Mouse (Mus musculus): Measurements from ENCODE around the gene Psenen. TPM values are rescaled to one million over a fixed set of nuclear protein-coding genes. Genes with fewer than 3 reads are reported as not detected.

Gene Psenen
- polyA plus RNA-seq, 1 experiment = 176 TPM

DNA sequence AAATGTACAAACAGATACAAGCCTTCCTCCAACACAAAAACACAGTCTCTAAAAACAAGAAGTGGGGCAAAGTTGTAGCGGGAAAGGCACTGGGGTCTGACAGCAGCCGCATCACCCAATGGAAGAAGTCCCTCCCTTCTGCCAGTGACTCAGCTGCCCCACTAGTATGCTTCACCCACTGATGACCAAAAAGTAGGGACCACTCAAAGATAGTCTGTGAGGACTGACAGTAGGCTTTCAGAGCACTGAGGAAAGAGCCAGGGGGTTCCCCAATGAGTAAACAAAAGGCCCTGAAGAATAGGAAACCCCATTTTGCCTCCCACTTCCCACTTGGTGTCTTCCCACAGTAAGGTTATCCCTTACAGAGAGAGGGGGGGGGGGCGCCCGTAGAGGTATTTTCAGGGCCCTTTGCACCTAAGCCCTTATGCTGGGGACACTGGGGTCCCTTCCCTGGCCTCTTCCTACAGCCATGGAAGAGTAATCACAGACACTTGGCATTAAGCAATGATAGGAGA, 31.1 kb upstream of the Psenen start:
- 55% methylated on average over 4 of the region's 4 CpGs for WGBS
- Histone ChIP-seq H3K27ac (ENCODE audit: control insufficient read depth, insufficient read depth, low read length) (no peak overlapping the region), H3K4me1 (replicated peaks; ENCODE audit: control insufficient read depth, insufficient read depth, low read length) (0 out of 2 replicates have a peak, but pooled peaks cover 3% of the 10 kb centered on the region), H3K4me3 (ENCODE audit: control insufficient read depth, insufficient read depth, low read length) (no peak overlapping the region), H3K36me3 (ENCODE audit: control insufficient read depth, insufficient read depth, low read length) (no peaks in the 10 kb centered on the region), H3K27me3 (ENCODE audit: control insufficient read depth, insufficient read depth, low read length) (no peaks in the 10 kb centered on the region)
- DNase-seq = no peak
- TF ChIP-seq CTCF (IDR thresholded peaks at IDR 0.05; ENCODE audit: borderline replicate concordance, control insufficient read depth, extremely low read depth, insufficient read depth, low read length, poor library complexity) (no peak), POLR2A (IDR thresholded peaks at IDR 0.05; ENCODE audit: control insufficient read depth, extremely low read depth, insufficient read depth, low read length, poor library complexity) (no peak)

DNA sequence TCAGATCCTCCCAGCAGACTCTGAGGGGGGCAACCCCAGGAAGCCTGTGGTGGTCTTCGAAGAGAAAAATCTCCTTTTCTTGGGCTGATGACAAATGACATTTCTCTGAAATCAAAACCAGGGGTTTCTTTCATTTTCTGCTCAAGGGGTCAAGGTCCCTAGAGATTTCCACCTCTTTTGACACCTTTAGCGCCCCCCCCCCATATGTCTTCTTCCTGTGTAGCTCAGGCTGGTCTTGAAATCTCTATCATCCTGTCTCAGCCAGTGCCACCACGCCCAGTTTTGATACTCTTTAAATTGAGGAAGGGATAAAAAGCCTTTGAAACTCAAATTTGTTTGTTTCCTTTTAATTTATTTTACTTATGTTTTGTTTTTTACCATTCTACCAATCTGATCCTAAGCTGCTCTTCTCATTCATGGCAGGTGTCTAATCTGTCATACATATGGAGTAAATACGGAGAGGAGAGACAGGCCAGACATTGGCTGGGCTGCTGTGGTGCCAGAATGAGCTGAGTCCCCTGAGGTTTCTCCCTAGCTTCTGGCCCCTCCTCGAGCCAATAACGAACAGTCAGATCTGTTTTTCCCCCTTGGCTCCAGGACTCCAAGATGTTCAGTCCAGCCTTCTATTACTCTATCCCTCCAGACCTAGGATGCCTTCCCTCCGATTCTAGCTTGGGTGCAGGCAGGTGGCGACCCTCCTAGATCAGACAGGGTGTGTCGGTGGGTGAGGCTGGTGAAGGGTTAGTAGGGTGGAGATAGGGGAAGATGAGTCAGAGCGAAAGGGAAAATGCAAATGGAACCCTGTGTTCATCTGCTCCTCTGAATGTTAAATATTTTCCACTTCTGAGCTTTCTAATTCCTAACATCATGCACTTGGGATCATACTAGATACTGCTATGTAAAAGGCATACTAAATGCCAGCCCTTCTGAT, 30.4 kb upstream of the Psenen start:
- Histone ChIP-seq H3K4me3 (ENCODE audit: control insufficient read depth, insufficient read depth, low read length) (no peak overlapping the region), H3K4me1 (replicated peaks; ENCODE audit: control insufficient read depth, insufficient read depth, low read length) (0 out of 2 replicates have a peak, but pooled peaks cover 4% of the 10 kb centered on the region), H3K27ac (ENCODE audit: control insufficient read depth, insufficient read depth, low read length) (no peak overlapping the region), H3K27me3 (ENCODE audit: control insufficient read depth, insufficient read depth, low read length) (no peaks in the 10 kb centered on the region), H3K36me3 (ENCODE audit: control insufficient read depth, insufficient read depth, low read length) (no peaks in the 10 kb centered on the region)
- WGBS = 85% methylated on average over 10 of the region's 10 CpGs
- no peak for DNase-seq
- no peak for TF ChIP-seq POLR2A (IDR thresholded peaks at IDR 0.05; ENCODE audit: control insufficient read depth, extremely low read depth, insufficient read depth, low read length, poor library complexity)
- no peak for TF ChIP-seq CTCF (IDR thresholded peaks at IDR 0.05; ENCODE audit: borderline replicate concordance, control insufficient read depth, extremely low read depth, insufficient read depth, low read length, poor library complexity)

DNA sequence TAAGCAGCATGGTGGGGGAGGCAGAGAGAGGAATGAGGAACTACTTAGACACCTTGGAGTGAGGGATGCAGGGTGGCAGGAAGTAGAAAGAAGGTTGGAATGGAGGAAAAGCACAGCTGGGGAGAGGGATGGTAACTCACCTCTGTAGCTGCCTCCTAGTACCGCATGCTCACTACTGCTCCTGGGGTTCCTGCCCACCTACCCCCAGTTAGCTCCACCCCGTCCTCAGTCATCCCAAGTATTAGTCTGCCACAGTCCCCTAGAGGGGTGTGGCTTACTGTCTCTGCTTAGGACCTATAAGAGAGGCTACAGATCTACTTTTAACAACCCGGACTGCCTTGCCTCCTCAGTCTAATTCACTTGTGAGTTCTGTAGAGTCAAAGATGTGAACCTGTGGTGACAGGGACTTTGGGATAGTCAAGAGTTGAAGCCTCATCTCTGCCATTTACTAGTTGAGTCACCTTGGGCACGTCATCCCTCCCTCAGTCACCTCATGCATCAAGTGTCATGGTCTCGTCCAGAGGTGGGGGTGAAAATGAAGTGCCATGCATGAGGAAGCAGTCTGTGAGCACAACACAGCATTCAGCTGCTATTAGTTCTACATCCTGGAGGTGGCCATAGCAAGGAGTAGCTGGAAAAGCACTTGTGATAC, 29.5 kb upstream of the Psenen start:
- DNase-seq = no peak
- TF ChIP-seq POLR2A (IDR thresholded peaks at IDR 0.05; ENCODE audit: control insufficient read depth, extremely low read depth, insufficient read depth, low read length, poor library complexity) (no peak), CTCF (IDR thresholded peaks at IDR 0.05; ENCODE audit: borderline replicate concordance, control insufficient read depth, extremely low read depth, insufficient read depth, low read length, poor library complexity) (no peak)
- 66% methylated on average over 5 of the region's 5 CpGs for WGBS
- H3K36me3 ChIP-seq (ENCODE audit: control insufficient read depth, insufficient read depth, low read length) = no peaks in the 10 kb centered on the region
- no peak overlapping the region for H3K27ac ChIP-seq (ENCODE audit: control insufficient read depth, insufficient read depth, low read length)
- 0 out of 2 replicates have a peak, but pooled peaks cover 4% of the 10 kb centered on the region for H3K4me1 ChIP-seq (replicated peaks; ENCODE audit: control insufficient read depth, insufficient read depth, low read length)
- H3K27me3 ChIP-seq (ENCODE audit: control insufficient read depth, insufficient read depth, low read length) = no peaks in the 10 kb centered on the region
- H3K4me3 ChIP-seq (ENCODE audit: control insufficient read depth, insufficient read depth, low read length) = no peak overlapping the region

DNA sequence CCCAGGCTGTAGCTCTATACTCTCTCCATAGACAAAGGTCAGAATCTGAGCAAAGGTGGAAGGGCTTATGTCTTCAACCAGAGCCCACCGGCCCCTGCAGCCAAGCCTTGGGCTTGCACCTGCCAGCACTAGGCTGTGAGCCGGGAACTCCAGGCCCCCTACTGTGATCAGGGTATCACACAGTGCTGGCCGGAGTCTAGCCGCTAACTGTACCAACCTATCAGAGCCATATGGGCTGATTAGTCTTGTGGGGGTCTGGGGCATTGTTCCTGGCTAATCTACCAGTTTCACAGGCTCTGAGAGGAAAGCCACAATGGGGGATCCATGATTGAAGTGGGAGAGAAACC, 28.2 kb upstream of the Psenen start:
- WGBS = 95% methylated on average over 4 of the region's 4 CpGs
- no peak overlapping the region for H3K4me3 ChIP-seq (ENCODE audit: control insufficient read depth, insufficient read depth, low read length)
- no peaks in the 10 kb centered on the region for H3K27me3 ChIP-seq (ENCODE audit: control insufficient read depth, insufficient read depth, low read length)
- H3K4me1 ChIP-seq (replicated peaks; ENCODE audit: control insufficient read depth, insufficient read depth, low read length) = peaks cover 10% of the 10 kb centered on the region
- no peak for DNase-seq
- TF ChIP-seq POLR2A (IDR thresholded peaks at IDR 0.05; ENCODE audit: control insufficient read depth, extremely low read depth, insufficient read depth, low read length, poor library complexity) (no peak), CTCF (IDR thresholded peaks at IDR 0.05; ENCODE audit: borderline replicate concordance, control insufficient read depth, extremely low read depth, insufficient read depth, low read length, poor library complexity) (no peak)
- H3K27ac ChIP-seq (ENCODE audit: control insufficient read depth, insufficient read depth, low read length) = no peak overlapping the region
- H3K36me3 ChIP-seq (ENCODE audit: control insufficient read depth, insufficient read depth, low read length) = no peaks in the 10 kb centered on the region

DNA sequence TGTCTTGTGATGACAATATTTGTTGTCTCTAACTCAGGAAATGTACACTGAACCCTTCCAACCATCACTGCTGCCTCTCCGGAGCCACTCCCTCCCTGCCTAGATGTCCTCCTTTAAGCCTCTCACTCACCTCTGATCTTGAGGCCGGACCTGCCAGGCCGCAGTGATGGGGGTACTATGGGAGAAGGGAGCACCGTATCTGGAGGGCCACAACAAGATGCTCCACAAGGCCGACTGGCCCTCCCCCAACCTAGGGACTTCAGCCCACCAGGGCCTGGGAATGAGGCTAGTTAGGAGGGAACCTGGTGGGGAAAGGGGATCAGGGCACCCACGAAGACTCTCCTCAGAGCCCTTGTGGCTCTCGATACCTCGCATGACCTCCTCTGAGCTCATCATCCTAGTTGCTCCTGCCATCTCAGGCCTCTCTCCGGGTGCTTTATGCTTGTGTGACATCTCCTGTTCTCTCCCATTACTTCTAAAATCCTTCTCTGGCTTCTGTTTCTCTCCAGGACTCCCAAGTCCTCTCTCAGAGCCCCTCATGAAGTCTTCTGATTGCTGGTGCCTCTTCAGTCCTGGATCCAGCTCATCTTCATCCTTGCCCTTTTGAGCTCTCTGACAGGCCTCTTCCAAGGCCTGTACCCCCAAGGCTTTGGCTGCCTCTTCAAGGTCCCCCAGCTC, 27.6 kb upstream of the Psenen start:
- DNase-seq = no peak
- Histone ChIP-seq H3K36me3 (ENCODE audit: control insufficient read depth, insufficient read depth, low read length) (peaks cover 2% of the 10 kb centered on the region), H3K4me3 (ENCODE audit: control insufficient read depth, insufficient read depth, low read length) (no peak overlapping the region), H3K4me1 (replicated peaks; ENCODE audit: control insufficient read depth, insufficient read depth, low read length) (peaks cover 10% of the 10 kb centered on the region), H3K27me3 (ENCODE audit: control insufficient read depth, insufficient read depth, low read length) (no peaks in the 10 kb centered on the region), H3K27ac (ENCODE audit: control insufficient read depth, insufficient read depth, low read length) (no peak overlapping the region)
- 96% methylated on average over 9 of the region's 9 CpGs for WGBS
- TF ChIP-seq CTCF (IDR thresholded peaks at IDR 0.05; ENCODE audit: borderline replicate concordance, control insufficient read depth, extremely low read depth, insufficient read depth, low read length, poor library complexity) = no peak
- no peak for TF ChIP-seq POLR2A (IDR thresholded peaks at IDR 0.05; ENCODE audit: control insufficient read depth, extremely low read depth, insufficient read depth, low read length, poor library complexity)
